Mouse (Mus musculus) neural tube, embryonic 14.5 days (tissue): ENCODE results near the gene Fam129a. TPM values are rescaled to one million over a fixed set of nuclear protein-coding genes. Genes with fewer than 3 reads are reported as not detected.
"Not testable (repeated sequence)": the region's sequence is repeated elsewhere in the genome, so short reads cannot be mapped to it uniquely, and the experiment has no call there.

Experiments used
- ATAC-seq: fragments of 200-750 bp; cut with Nextera tagmentation; 2 replicates; pipeline ENCODE4 v1.8.0; 2017; ENCODE audit warnings: low read depth, mild to moderate bottlenecking, moderate TSS enrichment, moderate library complexity
- H3K27ac ChIP-seq: fragments of 300-500 bp; sonication (generic); 2 replicates; pipeline ENCODE4 v1.5.1; 2014; ENCODE audit warnings: low read depth, mild to moderate bottlenecking, control low read depth, low read length, moderate library complexity, mixed read lengths
- H3K27me3 ChIP-seq: fragments of 300-500 bp; sonication (generic); 2 replicates; pipeline ENCODE4 v1.6.1; 2014; ENCODE audit warnings: low read length; ENCODE audit not compliant: control insufficient read depth, insufficient read depth
- H3K36me3 ChIP-seq: fragments of 300-500 bp; sonication (generic); 2 replicates; pipeline ENCODE4 v1.6.1; 2014; ENCODE audit warnings: low read length, mixed read lengths; ENCODE audit not compliant: control insufficient read depth, insufficient read depth
- H3K4me1 ChIP-seq: fragments of 300-500 bp; sonication (generic); 2 replicates; pipeline ENCODE4 v1.6.1; 2014; ENCODE audit warnings: low read length; ENCODE audit not compliant: control insufficient read depth, insufficient read depth
- H3K4me2 ChIP-seq: fragments of 300-500 bp; sonication (generic); 2 replicates; pipeline ENCODE4 v1.6.1; 2014; ENCODE audit warnings: mild to moderate bottlenecking, low read depth, low read length, control low read depth
- H3K4me3 ChIP-seq: fragments of 300-500 bp; sonication (generic); 2 replicates; pipeline ENCODE4 v1.5.1; 2014; ENCODE audit warnings: low read depth, low read length, control low read depth, mixed read lengths
- H3K9ac ChIP-seq: fragments of 300-500 bp; sonication (generic); replicated peaks from 2 replicates; pipeline ENCODE4 v1.6.1; 2014; ENCODE audit warnings: low read depth, mild to moderate bottlenecking, control low read depth, low read length, mixed read lengths
- H3K9me3 ChIP-seq: fragments of 300-500 bp; sonication (generic); 2 replicates; pipeline ENCODE4 v1.6.1; 2016; ENCODE audit warnings: low read length; ENCODE audit not compliant: control insufficient read depth
- WGBS: fragments of 180-500 bp; shearing (Covaris S2); extraction: QIAGEN DNeasy Blood & Tissue Kit; methylation state at CpG from one replicate; pipeline ENCODE4 v1.1.7; 2014; 5-methylcytosine and 5-hydroxymethylcytosine counted together
- polyA plus RNA-seq: library from polyadenylated mRNA; unstranded; fragments of >200 nt; fragmentation: Nextera tagmentation; extraction: Ambion mirVana; gene quantifications from 2 replicates; pipeline ENCODE4 v1.2.1, GENCODE M21; 2014

The Fam129a gene
- polyA plus RNA-seq, 1 experiment from 2014 or later, result 2.4 TPM

- ATAC-seq, H3K4me2 ChIP-seq, H3K27me3 ChIP-seq, H3K36me3 ChIP-seq, H3K4me1 ChIP-seq, H3K27ac ChIP-seq, H3K9ac ChIP-seq, H3K9me3 ChIP-seq, H3K4me3 ChIP-seq: not testable (repeated sequence)
- WGBS, result 94% methylated on average over 2 of the region's 2 CpGs
Measured at GRCm38 (mm10) chr1:151749894-151750293, 178.9 kb downstream of the Fam129a start.

GRCm38 (mm10) chr1:151752946-151753345, 182.0 kb downstream of the Fam129a start:
- Histone ChIP-seq H3K27me3 (no peaks in the 10 kb centered on the region), H3K4me3 (no peak overlapping the region), H3K9me3 (no peaks in the 10 kb centered on the region), H3K36me3 (no peaks in the 10 kb centered on the region), H3K9ac (no peak overlapping the region), H3K27ac (no peak overlapping the region), H3K4me2 (no peak overlapping the region), H3K4me1 (peaks cover 7% of the 10 kb centered on the region; the same call in 1 of the 2 replicates)
- ATAC-seq, result no peak
- WGBS, result 83% methylated on average over 4 of the region's 4 CpGs

GRCm38 (mm10) chr1:151753374-151753929, 182.5 kb downstream of the Fam129a start:
- H3K4me3 ChIP-seq, result no peak overlapping the region
- no peak for ATAC-seq
- no peak overlapping the region for H3K4me2 ChIP-seq
- H3K4me1 ChIP-seq, result peaks cover 7% of the 10 kb centered on the region; the same call in 1 of the 2 replicates
- H3K27me3 ChIP-seq, result no peaks in the 10 kb centered on the region
- H3K9ac ChIP-seq, result no peak overlapping the region
- H3K36me3 ChIP-seq, result no peaks in the 10 kb centered on the region
- no peak overlapping the region for H3K27ac ChIP-seq
- H3K9me3 ChIP-seq, result no peaks in the 10 kb centered on the region
- WGBS, result 84% methylated on average over 8 of the region's 8 CpGs

GRCm38 (mm10) chr1:151754028-151754489, 183.1 kb downstream of the Fam129a start:
- H3K9ac ChIP-seq, result no peak overlapping the region
- H3K9me3 ChIP-seq, result no peaks in the 10 kb centered on the region
- no peaks in the 10 kb centered on the region for H3K36me3 ChIP-seq
- no peak overlapping the region for H3K27ac ChIP-seq
- 76% methylated on average over 10 of the region's 10 CpGs for WGBS
- peak overlapping the region; percentile 51 for H3K4me2 ChIP-seq
- peaks cover 7% of the 10 kb centered on the region; the same call in 1 of the 2 replicates for H3K4me1 ChIP-seq
- ATAC-seq, result no peak
- H3K4me3 ChIP-seq, result peak overlapping the region; percentile 81
- H3K27me3 ChIP-seq, result no peaks in the 10 kb centered on the region

- H3K9ac ChIP-seq, result peak within 1 kb of the TSS; percentile 72
- no peaks in the 10 kb centered on the region for H3K9me3 ChIP-seq
- peaks cover 7% of the 10 kb centered on the region; the same call in 1 of the 2 replicates for H3K4me1 ChIP-seq
- peak within 1 kb of the TSS; percentile 81 for H3K4me3 ChIP-seq
- ATAC-seq, result peak; percentile 99
- peak within 1 kb of the TSS; percentile 68 for H3K4me2 ChIP-seq
- no peaks in the 10 kb centered on the region for H3K27me3 ChIP-seq
- under 1% methylated on average over 57 of the region's 64 CpGs for WGBS
- peak within 1 kb of the TSS; percentile 88 for H3K27ac ChIP-seq
- H3K36me3 ChIP-seq, result no peaks in the 10 kb centered on the region
Measured at GRCm38 (mm10) chr1:151754881-151755659, 184.1 kb downstream of the Fam129a start, which contains the start of gene Edem3. TSS of gene Edem3 (plus strand) at chr1:151755371.

- no peak for ATAC-seq
Measured at GRCm38 (mm10) chr1:151755660-151756424, 184.9 kb downstream of the Fam129a start.

DNA sequence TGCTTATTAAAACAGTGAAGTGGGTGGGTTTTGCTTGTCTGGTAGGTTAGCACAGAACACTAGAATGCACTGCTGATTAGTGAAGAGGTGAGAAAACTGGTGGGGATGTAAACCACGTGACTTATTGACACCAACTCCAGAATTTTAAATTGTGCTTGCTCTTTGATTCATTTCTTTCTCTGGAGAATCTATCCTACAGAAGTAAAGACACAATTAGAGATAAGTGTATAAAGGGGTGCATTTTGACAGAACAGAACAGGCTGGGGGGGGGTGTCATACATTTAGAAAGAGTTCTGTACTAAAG, 185.4 kb downstream of the Fam129a start:
- peaks cover 4% of the 10 kb centered on the region; the same call in 1 of the 2 replicates for H3K36me3 ChIP-seq
- no peak overlapping the region for H3K27ac ChIP-seq
- no peak for ATAC-seq
- H3K4me2 ChIP-seq, result peak overlapping the region; percentile 68
- H3K9ac ChIP-seq, result no peak overlapping the region
- no peaks in the 10 kb centered on the region for H3K9me3 ChIP-seq
- peak overlapping the region; percentile 81 for H3K4me3 ChIP-seq
- H3K4me1 ChIP-seq, result peaks cover 7% of the 10 kb centered on the region; the same call in 1 of the 2 replicates
- WGBS, result 32% methylated on average over 1 of the region's 1 CpGs
- no peaks in the 10 kb centered on the region for H3K27me3 ChIP-seq

More at GRCm38 (mm10) chr1:151755660-151756424, 184.9 kb downstream of the Fam129a start:
- peak overlapping the region; percentile 81 for H3K4me3 ChIP-seq
- H3K9ac ChIP-seq, result peak overlapping the region; percentile 72
- no peaks in the 10 kb centered on the region for H3K27me3 ChIP-seq
- no peaks in the 10 kb centered on the region for H3K9me3 ChIP-seq
- peak overlapping the region; percentile 68 for H3K4me2 ChIP-seq
- H3K4me1 ChIP-seq, result peaks cover 7% of the 10 kb centered on the region; the same call in 1 of the 2 replicates
- peak overlapping the region; percentile 88 for H3K27ac ChIP-seq
- H3K36me3 ChIP-seq, result no peaks in the 10 kb centered on the region; the same call in 1 of the 2 replicates
- 6% methylated on average over 36 of the region's 36 CpGs for WGBS

GRCm38 (mm10) chr1:151758301-151758700, 187.3 kb downstream of the Fam129a start:
- ATAC-seq, result no peak

More at GRCm38 (mm10) chr1:151758301-151758700, 187.3 kb downstream of the Fam129a start:
- Histone ChIP-seq H3K4me1 (peaks cover 7% of the 10 kb centered on the region; the same call in 1 of the 2 replicates), H3K4me2 (no peak overlapping the region), H3K36me3 (peaks cover 11% of the 10 kb centered on the region; the same call in 1 of the 2 replicates), H3K9ac (no peak overlapping the region), H3K4me3 (no peak overlapping the region), H3K27me3 (no peaks in the 10 kb centered on the region), H3K9me3 (no peaks in the 10 kb centered on the region), H3K27ac (no peak overlapping the region)
- WGBS, result 89% methylated on average over 6 of the region's 6 CpGs
